Mouse (Mus musculus) liver, adult 2 months (tissue): ENCODE results near the gene Msl1.

Experiments
- CTCF ChIP-seq: fragments of 200-500 bp; IDR thresholded peaks from 2 replicates; pipeline ENCODE4 v1.5.1; 2011; ENCODE audit warnings: low read depth, low read length, control low read depth
- POLR2A ChIP-seq: fragments of 200-500 bp; IDR thresholded peaks from 2 replicates; pipeline ENCODE4 v1.6.1; 2011; ENCODE audit warnings: low read length, control low read depth; ENCODE audit not compliant: insufficient read depth; ENCODE audit errors: extremely low read depth

GRCm38 (mm10) chr11:98756711-98757110 is 38.6 kb upstream of the Msl1 start:
- TF ChIP-seq CTCF (no peak), POLR2A (no peak)
